Mouse (Mus musculus) limb, embryonic 14.5 days (tissue): ENCODE data around the gene Slc17a1. TPM values are rescaled to one million over a fixed set of nuclear protein-coding genes. Genes with fewer than 3 reads are reported as not detected.

Source experiments
- ATAC-seq: fragments of 200-750 bp; cut with Nextera tagmentation; 2 replicates; pipeline ENCODE4 v1.8.0; 2017; ENCODE audit warnings: low read depth, moderate number of reproducible peaks, moderate TSS enrichment; ENCODE audit not compliant: low FRiP score
- DNase-seq: peaks from one replicate; pipeline ENCODE4 v3.0.0-alpha.2; 2015; ENCODE audit warnings: low spot score
- H3K27ac ChIP-seq: fragments of 300-500 bp; sonication (generic); replicated peaks from 2 replicates; pipeline ENCODE4 v1.5.1; 2014; ENCODE audit warnings: low read depth, mild to moderate bottlenecking, low read length, moderate library complexity, mixed read lengths
- H3K27me3 ChIP-seq: fragments of 300-500 bp; sonication (generic); 2 replicates; pipeline ENCODE4 v1.6.1; 2014; ENCODE audit warnings: low read length, mixed read lengths; ENCODE audit not compliant: control insufficient read depth, insufficient read depth
- H3K36me3 ChIP-seq: fragments of 300-500 bp; sonication (generic); 2 replicates; pipeline ENCODE4 v1.6.1; 2014; ENCODE audit warnings: mild to moderate bottlenecking, low read length, moderate library complexity, mixed read lengths; ENCODE audit not compliant: control insufficient read depth, insufficient read depth
- H3K4me1 ChIP-seq: fragments of 300-500 bp; sonication (generic); 2 replicates; pipeline ENCODE4 v1.6.1; 2014; ENCODE audit warnings: antibody characterized with exemption, low read length, mixed read lengths; ENCODE audit not compliant: control insufficient read depth, insufficient read depth
- H3K4me2 ChIP-seq: fragments of 300-500 bp; sonication (generic); replicated peaks from 2 replicates; pipeline ENCODE4 v1.6.1; 2014; ENCODE audit warnings: low read depth, mild to moderate bottlenecking, low read length, moderate library complexity; ENCODE audit not compliant: severe bottlenecking
- H3K4me3 ChIP-seq: fragments of 300-500 bp; sonication (generic); replicated peaks from 2 replicates; pipeline ENCODE4 v1.5.1; 2014; ENCODE audit warnings: low read length
- H3K9ac ChIP-seq: fragments of 300-500 bp; sonication (generic); 2 replicates; pipeline ENCODE4 v1.6.1; 2014; ENCODE audit warnings: mild to moderate bottlenecking, low read depth, low read length, moderate library complexity; ENCODE audit not compliant: severe bottlenecking
- H3K9me3 ChIP-seq: fragments of 300-500 bp; sonication (generic); 2 replicates; pipeline ENCODE4 v1.6.1; 2016; ENCODE audit warnings: low read length; ENCODE audit not compliant: control insufficient read depth
- POLR2A ChIP-seq: fragments of 200-500 bp; IDR thresholded peaks from 2 replicates; pipeline ENCODE4 v1.8.0; 2012; ENCODE audit warnings: inconsistent platforms, mild to moderate bottlenecking, moderate library complexity, borderline replicate concordance; ENCODE audit not compliant: insufficient read depth, insufficient read length; ENCODE audit errors: extremely low read depth
- WGBS: fragments of 180-500 bp; shearing (Covaris S2); extraction: QIAGEN DNeasy Blood & Tissue Kit; methylation state at CpG from one replicate; pipeline ENCODE4 v1.1.7; 2014; 5-methylcytosine and 5-hydroxymethylcytosine counted together
- polyA plus RNA-seq, 2 experiments: library from polyadenylated mRNA; depleted of rRNA in 1 of 2; stranded (reverse) in 1 of 2; unstranded in 1 of 2; fragments of >200 nt; fragmentation: Nextera tagmentation in 1 of 2; extraction: Ambion mirVana in 1 of 2; gene quantifications; 2 replicates each; pipeline versions ENCODE4 v1.2.1 to v1.2.3; 2012 to 2014

The Slc17a1 gene
- polyA plus RNA-seq, 2 experiments: 0.04 TPM; not detected in 1

- Histone ChIP-seq H3K36me3 (no peaks in the 10 kb centered on the region), H3K9me3 (no peaks in the 10 kb centered on the region), H3K4me2 (no peak overlapping the region), H3K27ac (no peak overlapping the region), H3K4me3 (no peak overlapping the region), H3K27me3 (no peaks in the 10 kb centered on the region), H3K9ac (no peak overlapping the region), H3K4me1 (peaks cover 3% of the 10 kb centered on the region; the same call in 1 of the 2 replicates)
- WGBS: 42% methylated on average over 6 of the region's 6 CpGs
- DNase-seq (no peak), ATAC-seq (0 out of 2 replicates have a peak, but pooled peaks have one; percentile 23)
- TF ChIP-seq POLR2A: no peak
Measured at GRCm38 (mm10) chr13:23889011-23889605, 21.6 kb downstream of the Slc17a1 start.

GRCm38 (mm10) chr13:23892592-23893268, 25.2 kb downstream of the Slc17a1 start:
- DNase-seq (no peak), ATAC-seq (no peak)
- 48% methylated on average over 9 of the region's 9 CpGs for WGBS
- H3K27me3 ChIP-seq: no peaks in the 10 kb centered on the region
- TF ChIP-seq POLR2A: no peak
- no peak overlapping the region for H3K27ac ChIP-seq
- no peak overlapping the region for H3K4me3 ChIP-seq
- no peaks in the 10 kb centered on the region for H3K9me3 ChIP-seq
- no peak overlapping the region for H3K4me2 ChIP-seq
- H3K36me3 ChIP-seq: no peaks in the 10 kb centered on the region
- H3K4me1 ChIP-seq: 0 out of 2 replicates have a peak, but pooled peaks cover 3% of the 10 kb centered on the region
- no peak overlapping the region for H3K9ac ChIP-seq

GRCm38 (mm10) chr13:23893269-23893593, 25.7 kb downstream of the Slc17a1 start:
- no peak overlapping the region for H3K27ac ChIP-seq
- H3K27me3 ChIP-seq: no peaks in the 10 kb centered on the region
- TF ChIP-seq POLR2A: no peak
- ATAC-seq (no peak), DNase-seq (no peak)
- no peak overlapping the region for H3K4me2 ChIP-seq
- no peaks in the 10 kb centered on the region for H3K36me3 ChIP-seq
- no peaks in the 10 kb centered on the region for H3K9me3 ChIP-seq
- no peak overlapping the region for H3K9ac ChIP-seq
- no peak overlapping the region for H3K4me3 ChIP-seq
- H3K4me1 ChIP-seq: 0 out of 2 replicates have a peak, but pooled peaks cover 3% of the 10 kb centered on the region
- 73% methylated on average over 4 of the region's 4 CpGs for WGBS

- no peak for ATAC-seq
Measured at GRCm38 (mm10) chr13:23898242-23898641, 30.7 kb downstream of the Slc17a1 start.

GRCm38 (mm10) chr13:23906906-23907305, 39.4 kb downstream of the Slc17a1 start:
- Histone ChIP-seq H3K4me1 (no peaks in the 10 kb centered on the region), H3K4me2 (no peak overlapping the region), H3K9ac (no peak overlapping the region), H3K9me3 (no peaks in the 10 kb centered on the region), H3K4me3 (no peak overlapping the region), H3K27ac (no peak overlapping the region), H3K27me3 (no peaks in the 10 kb centered on the region), H3K36me3 (no peaks in the 10 kb centered on the region)
- DNase-seq (no peak), ATAC-seq (no peak)
- no peak for TF ChIP-seq POLR2A
- 94% methylated on average over 5 of the region's 5 CpGs for WGBS

More at GRCm38 (mm10) chr13:23898242-23898641, 30.7 kb downstream of the Slc17a1 start:
- WGBS: 61% methylated on average over 6 of the region's 6 CpGs
- no peak for DNase-seq
- Histone ChIP-seq H3K4me2 (no peak overlapping the region), H3K4me1 (no peaks in the 10 kb centered on the region), H3K9me3 (no peaks in the 10 kb centered on the region), H3K9ac (no peak overlapping the region), H3K27ac (no peak overlapping the region), H3K4me3 (no peak overlapping the region), H3K36me3 (no peaks in the 10 kb centered on the region), H3K27me3 (no peaks in the 10 kb centered on the region)
- TF ChIP-seq POLR2A: no peak

- ATAC-seq: no peak
Measured at GRCm38 (mm10) chr13:23910121-23910520, 42.6 kb downstream of the Slc17a1 start.

More at GRCm38 (mm10) chr13:23910121-23910520, 42.6 kb downstream of the Slc17a1 start:
- Histone ChIP-seq H3K27ac (no peak overlapping the region), H3K9me3 (no peaks in the 10 kb centered on the region), H3K4me3 (no peak overlapping the region), H3K9ac (no peak overlapping the region), H3K4me2 (no peak overlapping the region), H3K36me3 (no peaks in the 10 kb centered on the region), H3K27me3 (no peaks in the 10 kb centered on the region), H3K4me1 (no peaks in the 10 kb centered on the region)
- WGBS: 73% methylated on average over 5 of the region's 5 CpGs
- DNase-seq: no peak
- no peak for TF ChIP-seq POLR2A
